17 mouse cellular contexts compared by ENCODE assay signal in genomic region chr10:14474541-14475305, GRCm38 (mm10).
DNase-seq lines count a peak whose midpoint lies in the region; ATAC-seq and TF ChIP-seq lines count a peak whose summit lies in the region.
"Had no signal": no experiment of that assay in that cellular context is flagged by ENCODE, and none has a peak within 500 bp of the region (broad histone marks: within the 10 kb centered on the region; RNA-seq: fewer than 3 reads in every experiment).

No protein-coding gene starts in this region.

- peaks cover 22% of the 10 kb centered on the region; the same call in 1 of the 2 replicates for H3K4me1 ChIP-seq in heart, embryonic 13.5 days
- peaks cover 11% of the 10 kb centered on the region; the same call in 1 of the 2 replicates for H3K4me1 ChIP-seq in heart, embryonic 10.5 days
- no peaks in the 10 kb centered on the region for H3K4me1 ChIP-seq in ES-E14 (ENCODE audit: control insufficient read depth in 2 of 2, insufficient read depth in 2 of 2, low read length in 2 of 2, poor library complexity in 1 of 2)
- peaks cover 4% of the 10 kb centered on the region; the same call in 1 of the 2 replicates for H3K4me1 ChIP-seq in lung, embryonic 14.5 days (ENCODE audit: insufficient read depth)
- H3K4me1 ChIP-seq: hindbrain, embryonic 15.5 days; kidney, embryonic 15.5 days; limb, embryonic 10.5 days; liver, embryonic 15.5 days; midbrain, embryonic 13.5 days; neural tube, embryonic 12.5 days had no signal

- H3K4me2 ChIP-seq in heart, embryonic 13.5 days: no peak overlapping the region
- H3K4me2 ChIP-seq in lung, embryonic 14.5 days: no peak overlapping the region
- H3K4me2 ChIP-seq: hindbrain, embryonic 15.5 days; kidney, embryonic 15.5 days; liver, embryonic 15.5 days; midbrain, embryonic 13.5 days; neural tube, embryonic 12.5 days had no signal

- H3K27me3 ChIP-seq in heart, embryonic 13.5 days (replicated peaks): no peaks in the 10 kb centered on the region
- H3K27me3 ChIP-seq in heart, embryonic 10.5 days (ENCODE audit: insufficient read depth, poor library complexity, severe bottlenecking): no peaks in the 10 kb centered on the region
- no peaks in the 10 kb centered on the region for H3K27me3 ChIP-seq in lung, embryonic 14.5 days (ENCODE audit: insufficient read depth, low read length)
- H3K27me3 ChIP-seq: hindbrain, embryonic 15.5 days; kidney, embryonic 15.5 days; liver, embryonic 15.5 days; midbrain, embryonic 13.5 days; neural tube, embryonic 12.5 days had no signal

- in situ Hi-C loops in ES-E14 (cut with MboI; ENCODE audit: low sequenced_read_pairs in 2 of 2, unreplicated experiment in 2 of 2): no loop called here

- no peaks in the 10 kb centered on the region for H3K36me3 ChIP-seq in heart, embryonic 13.5 days
- H3K36me3 ChIP-seq in heart, embryonic 10.5 days: no peaks in the 10 kb centered on the region
- H3K36me3 ChIP-seq in ES-E14 (ENCODE audit: control insufficient read depth, insufficient read depth, low read length, poor library complexity, severe bottlenecking): no peaks in the 10 kb centered on the region
- H3K36me3 ChIP-seq in lung, embryonic 14.5 days (ENCODE audit: insufficient read depth): no peaks in the 10 kb centered on the region
- H3K36me3 ChIP-seq: hindbrain, embryonic 15.5 days; kidney, embryonic 15.5 days; limb, embryonic 10.5 days; liver, embryonic 15.5 days; midbrain, embryonic 13.5 days; neural tube, embryonic 12.5 days had no signal

- peak overlapping the region; percentile 46 for H3K27ac ChIP-seq in heart, embryonic 13.5 days (replicated peaks)
- H3K27ac ChIP-seq in heart, embryonic 10.5 days: no peak overlapping the region
- H3K27ac ChIP-seq in ES-E14 (ENCODE audit: insufficient read depth, low read depth, low read length, poor library complexity, severe bottlenecking): no peak overlapping the region
- peak overlapping the region; percentile 67; the same call in 1 of the 2 replicates for H3K27ac ChIP-seq in lung, embryonic 14.5 days (ENCODE audit: low read depth)
- H3K27ac ChIP-seq: hindbrain, embryonic 15.5 days; kidney, embryonic 15.5 days; limb, embryonic 10.5 days; liver, embryonic 15.5 days; midbrain, embryonic 13.5 days; neural tube, embryonic 12.5 days had no signal

- TF ChIP-seq CTCF in lung, embryonic 14.5 days (IDR thresholded peaks at IDR 0.05; ENCODE audit: low read depth): no peak

- ATAC-seq in heart, embryonic 13.5 days (ENCODE audit: extremely low read depth, insufficient number of reproducible peaks, low FRiP score, low TSS enrichment): no peak
- peak; percentile 89 for ATAC-seq in lung, embryonic 14.5 days (ENCODE audit: insufficient read depth)
- peak; percentile 92 for ATAC-seq in megakaryocyte, adult 5-6 weeks (ENCODE audit: poor library complexity, severe bottlenecking)
- ATAC-seq: CD4-positive, CD25-positive, alpha-beta regulatory T cell, adult 4 months; midbrain, embryonic 13.5 days had no signal

- H3K9ac ChIP-seq in heart, embryonic 13.5 days: no peak overlapping the region
- no peak overlapping the region for H3K9ac ChIP-seq in ES-E14 (ENCODE audit: insufficient read depth, low read depth, low read length, poor library complexity, severe bottlenecking)
- H3K9ac ChIP-seq in lung, embryonic 14.5 days: no peak overlapping the region
- H3K9ac ChIP-seq: hindbrain, embryonic 15.5 days; kidney, embryonic 15.5 days; liver, embryonic 15.5 days; midbrain, embryonic 13.5 days; neural tube, embryonic 12.5 days had no signal

- no peak overlapping the region for H3K4me3 ChIP-seq in heart, embryonic 13.5 days
- no peak overlapping the region for H3K4me3 ChIP-seq in heart, embryonic 10.5 days
- no peak overlapping the region for H3K4me3 ChIP-seq in ES-E14 (ENCODE audit: insufficient read depth in 1 of 2, low read depth in 1 of 2, low read length in 2 of 2, poor library complexity in 1 of 2, severe bottlenecking in 1 of 2)
- H3K4me3 ChIP-seq in lung, embryonic 14.5 days (ENCODE audit: low read depth, low read length): no peak overlapping the region
- H3K4me3 ChIP-seq: hindbrain, embryonic 15.5 days; kidney, embryonic 15.5 days; limb, embryonic 10.5 days; liver, embryonic 15.5 days; midbrain, embryonic 13.5 days; neural tube, embryonic 12.5 days had no signal

- no peak for DNase-seq in heart, embryonic 10.5 days (ENCODE audit: low spot score)
- DNase-seq in ES-E14 (ENCODE audit: low read depth, low spot score): no peak
- DNase-seq in lung, embryonic 14.5 days: peak; percentile 84
- no peak for DNase-seq in adrenal gland, postnatal 14 days
- DNase-seq in frontal cortex, postnatal 14 days (ENCODE audit: low spot score in 2 of 2): no peak
- no peak for DNase-seq in kidney, postnatal 4 days
- DNase-seq: cerebellum, adult 11 months; thymus, postnatal 4 days had no signal

- 39% methylated on average over 8 of the region's 8 CpGs for WGBS in heart, embryonic 13.5 days
- WGBS in heart, embryonic 10.5 days: 58% methylated on average over 8 of the region's 8 CpGs
- WGBS in lung, embryonic 14.5 days: 28% methylated on average over 8 of the region's 8 CpGs

- no peaks in the 10 kb centered on the region for H3K9me3 ChIP-seq in heart, embryonic 13.5 days
- H3K9me3 ChIP-seq in heart, embryonic 10.5 days: no peaks in the 10 kb centered on the region
- H3K9me3 ChIP-seq in ES-E14 (ENCODE audit: control insufficient read depth, insufficient read depth, low read depth, low read length): no peaks in the 10 kb centered on the region
- H3K9me3 ChIP-seq in lung, embryonic 14.5 days (ENCODE audit: low read depth, low read length): no peaks in the 10 kb centered on the region
- H3K9me3 ChIP-seq: hindbrain, embryonic 15.5 days; kidney, embryonic 15.5 days; limb, embryonic 10.5 days; liver, embryonic 15.5 days; midbrain, embryonic 13.5 days; neural tube, embryonic 12.5 days had no signal

TF ChIP-seq in ES-E14, 5 proteins besides CTCF, POLR2A, EP300 and RAD21:
- TF ChIP-seq MAFK (IDR thresholded peaks at IDR 0.05; ENCODE audit: insufficient read depth, low read depth, low read length) (0 out of 2 replicates have a peak, but pooled peaks have one; percentile 30), CHD2 (IDR thresholded peaks at IDR 0.05; ENCODE audit: low read depth, low read length) (no peak), HCFC1 (IDR thresholded peaks at IDR 0.05; ENCODE audit: borderline replicate concordance, insufficient read depth, low read length) (no peak)
TF ChIP-seq in ES-E14: peak in this region for 1.

Comparison
In these comparisons a context has a peak if more than half of its experiments do, and no peak if none do; other contexts are left out.
1. H3K27ac ChIP-seq: peak in heart, embryonic 13.5 days (single experiment) and lung, embryonic 14.5 days (single experiment); none in heart, embryonic 10.5 days (single experiment) and ES-E14 (single experiment).